8 mouse cellular contexts compared by ENCODE assay signal in the genomic region with DNA sequence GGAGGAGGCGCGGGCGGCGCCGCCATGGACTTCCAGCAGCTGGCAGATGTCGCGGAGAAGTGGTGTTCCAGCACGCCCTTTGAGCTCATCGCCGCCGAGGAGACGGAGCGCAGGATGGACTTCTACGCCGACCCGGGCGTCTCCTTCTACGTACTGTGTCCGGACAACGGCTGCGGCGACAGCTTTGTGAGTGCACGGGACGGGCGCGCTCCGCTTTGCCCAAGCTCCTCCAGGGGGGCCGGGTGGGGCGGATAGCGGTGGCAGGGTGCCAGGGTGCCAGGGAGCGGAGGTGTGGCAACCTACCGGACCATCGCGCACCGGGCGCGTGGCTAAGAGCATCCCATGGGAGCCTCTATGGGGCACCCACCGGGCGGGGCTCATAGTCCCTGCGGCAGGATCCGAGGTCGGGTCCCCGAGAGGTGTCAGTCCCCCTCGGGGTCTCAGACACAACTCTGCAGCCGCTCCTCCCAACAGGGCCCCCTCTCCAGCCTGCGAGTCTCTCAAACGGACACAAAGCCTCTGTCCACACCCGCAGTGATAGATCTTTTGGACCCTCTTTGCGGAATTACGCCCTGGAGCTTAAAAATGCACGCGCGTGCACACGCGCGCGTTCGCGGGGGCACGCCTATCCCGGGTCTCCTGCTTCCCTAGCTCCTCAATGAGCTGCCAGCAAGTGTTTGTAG. TPM values are rescaled to one million over a fixed set of nuclear protein-coding genes. Genes with fewer than 3 reads are reported as not detected.
DNase-seq lines count a peak whose midpoint lies in the region; ATAC-seq lines count a peak whose summit lies in the region.

No protein-coding gene starts in this region.

- DNase-seq in kidney, adult 18-20 months = no peak
- peak; percentile 48 for DNase-seq in ES-CJ7 (ENCODE audit: low read depth, low spot score)
- DNase-seq in embryonic facial prominence, embryonic 11.5 days (ENCODE audit: low spot score) = peak; percentile 56
- no peak for DNase-seq in adrenal gland, adult 2 months
- DNase-seq in cerebellum, postnatal 14 days = no peak

- peaks cover 15% of the 10 kb centered on the region for H3K4me1 ChIP-seq in kidney, embryonic 15.5 days
- H3K4me1 ChIP-seq in embryonic facial prominence, embryonic 11.5 days (ENCODE audit: control insufficient read depth, insufficient read depth, low read length) = peaks cover 5% of the 10 kb centered on the region; the same call in 1 of the 2 replicates
- H3K4me1 ChIP-seq in midbrain, embryonic 16.5 days (ENCODE audit: control insufficient read depth, insufficient read depth, low read length) = peaks cover 32% of the 10 kb centered on the region

- peak; percentile 71 for ATAC-seq in kidney, embryonic 15.5 days (replicated peaks; ENCODE audit: low FRiP score)
- peak; percentile 66 for ATAC-seq in embryonic facial prominence, embryonic 11.5 days (replicated peaks; ENCODE audit: insufficient number of reproducible peaks, low FRiP score, low TSS enrichment, low read depth)
- ATAC-seq in inflammation-experienced regulatory T-cells, adult 6 months = peak; percentile 25
- peak; percentile 86 for ATAC-seq in midbrain, embryonic 16.5 days

- peak overlapping the region; percentile 88 for H3K4me3 ChIP-seq in kidney, embryonic 15.5 days (replicated peaks)
- peak overlapping the region; percentile 73 for H3K4me3 ChIP-seq in embryonic facial prominence, embryonic 11.5 days (ENCODE audit: low read depth, low read length)
- peak overlapping the region; percentile 72 for H3K4me3 ChIP-seq in midbrain, embryonic 16.5 days (ENCODE audit: low read depth, low read length)

- WGBS in kidney, embryonic 15.5 days = under 1% methylated on average over 60 of the region's 61 CpGs
- WGBS in embryonic facial prominence, embryonic 11.5 days = under 1% methylated on average over 55 of the region's 61 CpGs
- under 1% methylated on average over 58 of the region's 61 CpGs for WGBS in midbrain, embryonic 16.5 days

- H3K27ac ChIP-seq in kidney, embryonic 15.5 days = 0 out of 2 replicates have a peak overlapping the region, but pooled peaks have one; percentile 54
- no peak overlapping the region for H3K27ac ChIP-seq in embryonic facial prominence, embryonic 11.5 days (replicated peaks; ENCODE audit: low read depth, low read length)
- peak overlapping the region; percentile 72 for H3K27ac ChIP-seq in midbrain, embryonic 16.5 days (ENCODE audit: low read length)

- peaks cover 42% of the 10 kb centered on the region for H3K27me3 ChIP-seq in kidney, embryonic 15.5 days
- peaks cover 6% of the 10 kb centered on the region; the same call in 1 of the 2 replicates for H3K27me3 ChIP-seq in embryonic facial prominence, embryonic 11.5 days (ENCODE audit: control insufficient read depth, insufficient read depth, low read length)
- no peaks in the 10 kb centered on the region for H3K27me3 ChIP-seq in midbrain, embryonic 16.5 days (ENCODE audit: control insufficient read depth, insufficient read depth, low read depth, low read length)

- peak overlapping the region; percentile 100 for H3K4me2 ChIP-seq in kidney, embryonic 15.5 days
- peak overlapping the region; percentile 96 for H3K4me2 ChIP-seq in embryonic facial prominence, embryonic 11.5 days (ENCODE audit: low read depth, low read length)
- peak overlapping the region; percentile 81 for H3K4me2 ChIP-seq in midbrain, embryonic 16.5 days (ENCODE audit: low read length)

- no peaks in the 10 kb centered on the region for H3K9me3 ChIP-seq in kidney, embryonic 15.5 days (replicated peaks)
- no peaks in the 10 kb centered on the region for H3K9me3 ChIP-seq in embryonic facial prominence, embryonic 11.5 days (replicated peaks; ENCODE audit: control insufficient read depth, low read length)
- no peaks in the 10 kb centered on the region for H3K9me3 ChIP-seq in midbrain, embryonic 16.5 days (replicated peaks; ENCODE audit: control insufficient read depth, low read length, poor library complexity, severe bottlenecking)

- H3K36me3 ChIP-seq in kidney, embryonic 15.5 days = no peaks in the 10 kb centered on the region
- no peaks in the 10 kb centered on the region for H3K36me3 ChIP-seq in embryonic facial prominence, embryonic 11.5 days (replicated peaks; ENCODE audit: control insufficient read depth, insufficient read depth, low read depth, low read length)
- H3K36me3 ChIP-seq in midbrain, embryonic 16.5 days (ENCODE audit: control insufficient read depth, insufficient read depth, low read length) = no peaks in the 10 kb centered on the region

- peak overlapping the region; percentile 62 for H3K9ac ChIP-seq in kidney, embryonic 15.5 days
- peak overlapping the region; percentile 68 for H3K9ac ChIP-seq in embryonic facial prominence, embryonic 11.5 days (replicated peaks; ENCODE audit: low read length)
- H3K9ac ChIP-seq in midbrain, embryonic 16.5 days (ENCODE audit: low read depth, low read length) = peak overlapping the region; percentile 75

RNA-seq across cellular contexts. Expression of a gene that starts 0.5 kb away (rescaled TPM):
- 6.0 and 6.9 TPM in 2 replicates for polyA plus RNA-seq in kidney, embryonic 15.5 days (2015; fragmentation: Nextera tagmentation; extraction: Ambion mirVana)
- polyA plus RNA-seq in embryonic facial prominence, embryonic 11.5 days (2014; fragmentation: Nextera tagmentation; extraction: Ambion mirVana) = 14.4 and 14.7 TPM in 2 replicates
- polyA plus RNA-seq in inflammation-experienced regulatory T-cells, adult 6 months (2017; shearing (Covaris generic)) = 10 to 100 TPM; 12.1 to 20.4 (median 17.0) TPM
- 123 and 128 TPM in 2 replicates for polyA plus RNA-seq in midbrain, embryonic 16.5 days (2015; fragmentation: Nextera tagmentation; extraction: Ambion mirVana)
- 10 to 100 TPM; 10.0 to 21.1 TPM for total RNA-seq in adrenal gland, adult 2 months (2021)
- 11.1 and 18.6 TPM in 2 replicates for polyA plus RNA-seq in adrenal gland, adult 2 months (2012; rRNA removed)

Comparison
In these comparisons a context has a peak if more than half of its experiments do, and no peak if none do; other contexts are left out.
1. ATAC-seq: peak in every context shown above with its lines; median percentile 86 in midbrain, embryonic 16.5 days; 71 in kidney, embryonic 15.5 days; 66 in embryonic facial prominence, embryonic 11.5 days; 25 in inflammation-experienced regulatory T-cells, adult 6 months.
2. DNase-seq: peak in ES-CJ7 (single experiment) and embryonic facial prominence, embryonic 11.5 days (single experiment); none in kidney, adult 18-20 months (single experiment), adrenal gland, adult 2 months (single experiment) and cerebellum, postnatal 14 days (0 of 2).
3. Peak in every context shown above with its lines, with median percentiles within 50 percentile points of each other: H3K4me2 ChIP-seq, H3K4me3 ChIP-seq and H3K9ac ChIP-seq.